Mouse (Mus musculus): ENCODE data around the gene Ptma. TPM values are rescaled to one million over a fixed set of nuclear protein-coding genes. Genes with fewer than 3 reads are reported as not detected.
A peak's percentile ranks its signal among the peaks of the same experiment; 100 is the strongest.

Gene Ptma
- polyA plus RNA-seq, 1 experiment: 915 TPM

DNA sequence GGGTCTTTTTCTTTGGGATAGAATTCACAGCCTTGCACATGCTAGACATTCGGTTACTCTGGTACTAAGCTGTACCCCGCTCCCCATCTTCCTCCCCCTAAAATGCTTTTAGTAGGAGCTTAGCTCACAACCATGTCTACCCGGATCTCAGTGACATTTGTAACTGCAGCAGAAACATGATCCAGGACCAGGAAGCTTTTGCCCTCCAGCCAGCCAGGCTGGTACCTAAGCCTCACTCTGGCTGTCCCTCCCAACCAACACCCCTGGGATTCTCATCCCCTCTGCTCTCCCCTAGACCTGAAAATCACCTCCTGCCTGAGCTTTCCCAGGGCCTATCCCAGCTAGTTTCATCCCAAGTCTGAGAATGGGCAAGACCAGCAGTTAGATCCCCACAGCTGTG is 32.7 kb upstream of the Ptma start:
- Histone ChIP-seq H3K4me3 (ENCODE audit: extremely low read depth, insufficient read depth, insufficient read length) (no peak overlapping the region), H3K4me1 (ENCODE audit: control insufficient read depth, insufficient read depth, insufficient read length) (peaks cover 44% of the 10 kb centered on the region), H3K27me3 (ENCODE audit: control insufficient read depth, insufficient read depth, low read length) (no peaks in the 10 kb centered on the region), H3K36me3 (ENCODE audit: control insufficient read depth, insufficient read depth, low read length) (no peaks in the 10 kb centered on the region), H3K27ac (ENCODE audit: insufficient read depth, low read length) (no peak overlapping the region)
- TF ChIP-seq POLR2A (IDR thresholded peaks at IDR 0.05; ENCODE audit: low read depth, low read length): no peak
- 91% methylated on average over 3 of the region's 3 CpGs for WGBS
- DNase-seq (ENCODE audit: low read depth in 1 of 2, low spot score in 2 of 2): no peak

DNA sequence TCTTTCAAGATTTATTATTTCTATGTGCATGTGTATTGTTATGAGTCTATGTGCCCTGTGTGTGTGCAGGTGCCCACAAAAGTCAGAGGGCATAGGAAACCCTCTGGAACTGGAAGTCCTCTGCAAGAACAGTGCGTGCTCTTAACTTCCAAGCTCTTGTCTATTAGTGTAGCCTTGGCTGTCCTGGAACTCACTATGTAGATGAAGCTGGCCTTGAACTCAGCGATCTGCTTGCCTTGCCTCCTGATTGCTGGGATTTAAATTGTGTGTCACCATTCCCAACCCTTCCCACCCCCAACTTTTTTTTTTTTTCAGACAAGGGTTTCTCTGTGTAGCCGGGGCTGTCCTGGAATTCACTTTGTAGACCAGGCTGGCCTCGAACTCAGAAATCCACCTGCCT is 30.2 kb upstream of the Ptma start:
- H3K4me3 ChIP-seq (ENCODE audit: extremely low read depth, insufficient read depth, insufficient read length): no peak overlapping the region
- no peak for DNase-seq (ENCODE audit: low read depth in 1 of 2, low spot score in 2 of 2)
- H3K4me1 ChIP-seq (ENCODE audit: control insufficient read depth, insufficient read depth, insufficient read length): peaks cover 44% of the 10 kb centered on the region
- 95% methylated on average over 4 of the region's 4 CpGs for WGBS
- H3K27ac ChIP-seq (ENCODE audit: insufficient read depth, low read length): no peak overlapping the region
- no peaks in the 10 kb centered on the region for H3K27me3 ChIP-seq (ENCODE audit: control insufficient read depth, insufficient read depth, low read length)
- TF ChIP-seq POLR2A (IDR thresholded peaks at IDR 0.05; ENCODE audit: low read depth, low read length) (no peak), CTCF (IDR thresholded peaks at IDR 0.05; ENCODE audit: extremely low read depth, insufficient read depth, insufficient read length, insufficient replicate concordance) (no peak)
- no peaks in the 10 kb centered on the region for H3K36me3 ChIP-seq (ENCODE audit: control insufficient read depth, insufficient read depth, low read length)

DNA sequence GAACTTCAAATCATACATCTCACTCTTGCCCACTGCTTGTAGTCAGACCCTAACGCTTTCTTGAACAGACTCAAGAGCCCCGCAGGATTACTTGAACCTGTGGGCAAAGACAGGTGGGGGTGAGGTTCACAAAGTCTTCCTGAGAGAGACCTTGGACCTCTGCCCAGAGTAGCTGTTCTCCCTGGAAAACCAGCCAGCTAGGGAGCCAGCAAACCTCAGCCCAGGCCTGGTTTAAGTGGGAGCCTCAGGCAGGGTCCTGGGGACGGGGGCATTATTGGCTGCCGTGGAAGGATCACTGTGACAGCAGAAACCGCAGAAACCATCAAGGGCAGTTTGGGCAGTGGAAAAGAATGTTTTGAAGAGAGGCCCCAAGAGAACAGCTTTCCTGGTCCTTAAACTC is 29.2 kb upstream of the Ptma start:
- 56% methylated on average over 5 of the region's 5 CpGs for WGBS
- H3K27ac ChIP-seq (ENCODE audit: insufficient read depth, low read length): peak overlapping the region; percentile 89
- no peak for TF ChIP-seq POLR2A (IDR thresholded peaks at IDR 0.05; ENCODE audit: low read depth, low read length)
- TF ChIP-seq CTCF (IDR thresholded peaks at IDR 0.05; ENCODE audit: extremely low read depth, insufficient read depth, insufficient read length, insufficient replicate concordance): no peak
- H3K4me1 ChIP-seq (ENCODE audit: control insufficient read depth, insufficient read depth, insufficient read length): peaks cover 34% of the 10 kb centered on the region; the same call in 1 of the 2 replicates
- H3K27me3 ChIP-seq (ENCODE audit: control insufficient read depth, insufficient read depth, low read length): no peaks in the 10 kb centered on the region
- no peak overlapping the region for H3K4me3 ChIP-seq (ENCODE audit: extremely low read depth, insufficient read depth, insufficient read length)
- DNase-seq (ENCODE audit: low read depth in 1 of 2, low spot score in 2 of 2): no peak
- H3K36me3 ChIP-seq (ENCODE audit: control insufficient read depth, insufficient read depth, low read length): no peaks in the 10 kb centered on the region

DNA sequence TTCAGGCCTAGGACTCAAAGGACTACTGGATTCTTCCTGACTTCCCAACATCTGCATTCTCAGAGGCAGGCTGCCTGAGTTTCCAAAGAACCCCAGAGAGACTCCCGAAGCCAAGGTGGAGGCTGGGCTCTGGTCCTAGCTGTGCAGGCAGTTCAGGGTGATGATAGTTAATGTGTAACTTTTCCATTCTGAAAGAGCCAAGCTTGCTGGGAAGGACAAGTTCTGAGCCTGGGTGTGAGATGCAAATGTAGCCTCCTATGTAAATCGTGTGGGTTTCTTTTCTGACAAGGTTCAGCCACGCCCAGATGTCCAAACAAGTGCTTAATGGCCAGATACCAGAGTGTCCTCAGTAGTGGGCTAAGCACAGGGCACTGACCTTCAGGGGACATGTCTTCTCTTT is 28.5 kb upstream of the Ptma start:
- Histone ChIP-seq H3K36me3 (ENCODE audit: control insufficient read depth, insufficient read depth, low read length) (no peaks in the 10 kb centered on the region), H3K27ac (ENCODE audit: insufficient read depth, low read length) (peak overlapping the region; percentile 89), H3K4me3 (ENCODE audit: extremely low read depth, insufficient read depth, insufficient read length) (no peak overlapping the region), H3K4me1 (ENCODE audit: control insufficient read depth, insufficient read depth, insufficient read length) (peaks cover 27% of the 10 kb centered on the region; the same call in 1 of the 2 replicates), H3K27me3 (ENCODE audit: control insufficient read depth, insufficient read depth, low read length) (no peaks in the 10 kb centered on the region)
- TF ChIP-seq POLR2A (IDR thresholded peaks at IDR 0.05; ENCODE audit: low read depth, low read length): peak; percentile 38; the same call in 1 of the 2 replicates
- TF ChIP-seq CTCF (IDR thresholded peaks at IDR 0.05; ENCODE audit: extremely low read depth, insufficient read depth, insufficient read length, insufficient replicate concordance): no peak
- peak in 1 of 2 experiments; percentile 53 for DNase-seq (ENCODE audit: low read depth in 1 of 2, low spot score in 2 of 2)
- WGBS: 27% methylated on average over 3 of the region's 3 CpGs

DNA sequence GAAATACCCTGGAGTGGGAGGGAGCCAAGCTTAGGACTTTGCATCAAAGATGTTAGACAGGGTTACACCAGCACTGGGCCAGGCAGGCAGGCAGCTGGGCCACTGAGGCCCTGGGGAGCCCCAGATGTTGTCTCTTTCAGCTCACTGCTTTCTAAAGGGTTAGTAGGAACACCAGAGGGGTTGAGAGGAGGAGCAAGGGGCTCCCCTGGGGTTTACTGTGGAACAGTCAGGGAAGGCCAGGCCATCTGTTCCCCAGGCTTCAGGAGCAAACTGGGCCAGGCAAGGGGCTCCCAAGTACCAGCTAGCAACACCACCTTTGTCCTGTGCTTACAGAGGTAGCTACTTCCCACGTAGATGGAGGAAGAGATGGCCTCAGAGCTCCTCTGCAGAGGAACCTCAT is 27.9 kb upstream of the Ptma start:
- Histone ChIP-seq H3K4me3 (ENCODE audit: extremely low read depth, insufficient read depth, insufficient read length) (no peak overlapping the region), H3K27ac (ENCODE audit: insufficient read depth, low read length) (peak overlapping the region; percentile 89), H3K27me3 (ENCODE audit: control insufficient read depth, insufficient read depth, low read length) (no peaks in the 10 kb centered on the region), H3K36me3 (ENCODE audit: control insufficient read depth, insufficient read depth, low read length) (no peaks in the 10 kb centered on the region), H3K4me1 (ENCODE audit: control insufficient read depth, insufficient read depth, insufficient read length) (peaks cover 30% of the 10 kb centered on the region; the same call in 1 of the 2 replicates)
- DNase-seq (ENCODE audit: low read depth in 1 of 2, low spot score in 2 of 2): no peak
- TF ChIP-seq POLR2A (IDR thresholded peaks at IDR 0.05; ENCODE audit: low read depth, low read length) (no peak), CTCF (IDR thresholded peaks at IDR 0.05; ENCODE audit: extremely low read depth, insufficient read depth, insufficient read length, insufficient replicate concordance) (no peak)
- WGBS: 45% methylated on average over 1 of the region's 1 CpGs

DNA sequence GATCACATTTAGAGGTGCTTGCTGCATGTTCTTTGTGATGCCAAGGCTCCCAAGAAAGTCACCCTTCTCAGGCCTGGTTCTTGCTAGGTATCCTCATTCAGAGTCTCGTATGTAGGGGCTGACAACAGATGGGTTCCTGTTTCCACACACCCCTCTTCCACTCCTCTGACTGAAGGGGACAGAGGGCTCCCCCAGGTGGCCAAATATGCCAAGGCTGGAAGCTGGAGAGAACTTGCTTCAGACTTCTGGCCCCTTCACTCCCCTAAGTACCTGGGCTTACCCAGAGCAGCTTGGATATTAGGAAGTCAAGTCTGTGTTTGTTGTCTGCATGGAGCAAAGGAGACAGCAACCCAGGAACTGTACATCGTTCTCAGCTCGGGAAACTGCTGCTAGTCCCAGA is 26.6 kb upstream of the Ptma start:
- Histone ChIP-seq H3K36me3 (ENCODE audit: control insufficient read depth, insufficient read depth, low read length) (no peaks in the 10 kb centered on the region), H3K4me3 (ENCODE audit: extremely low read depth, insufficient read depth, insufficient read length) (no peak overlapping the region), H3K27me3 (ENCODE audit: control insufficient read depth, insufficient read depth, low read length) (no peaks in the 10 kb centered on the region), H3K4me1 (ENCODE audit: control insufficient read depth, insufficient read depth, insufficient read length) (peaks cover 34% of the 10 kb centered on the region; the same call in 1 of the 2 replicates), H3K27ac (ENCODE audit: insufficient read depth, low read length) (peak overlapping the region; percentile 89)
- 26% methylated on average over 3 of the region's 3 CpGs for WGBS
- peak; percentile 89; the same call in 1 of the 2 replicates for TF ChIP-seq CTCF (IDR thresholded peaks at IDR 0.05; ENCODE audit: extremely low read depth, insufficient read depth, insufficient read length, insufficient replicate concordance)
- no peak for TF ChIP-seq POLR2A (IDR thresholded peaks at IDR 0.05; ENCODE audit: low read depth, low read length)
- DNase-seq (ENCODE audit: low read depth in 1 of 2, low spot score in 2 of 2): peak; percentile 70 to 89

DNA sequence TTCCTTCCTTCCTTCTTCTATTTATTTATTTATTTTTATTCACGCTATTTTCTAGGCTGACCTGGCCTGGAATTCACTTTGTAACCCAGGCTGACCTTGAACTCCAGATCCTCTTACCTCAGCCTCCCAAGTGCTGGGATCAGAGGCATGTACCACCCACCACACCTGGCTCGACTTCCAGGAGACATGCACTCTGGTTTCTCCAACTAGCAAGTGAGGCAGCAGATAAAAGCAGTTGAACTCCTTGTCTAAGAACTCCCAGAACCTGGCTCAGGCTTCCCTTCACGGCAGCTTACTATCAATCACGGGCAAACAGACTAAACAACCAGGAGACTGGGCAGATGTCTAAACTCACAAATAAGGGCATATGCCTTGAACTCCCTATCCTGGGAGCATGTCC is 25.8 kb upstream of the Ptma start:
- Histone ChIP-seq H3K27me3 (ENCODE audit: control insufficient read depth, insufficient read depth, low read length) (no peaks in the 10 kb centered on the region), H3K4me1 (ENCODE audit: control insufficient read depth, insufficient read depth, insufficient read length) (peaks cover 42% of the 10 kb centered on the region; the same call in 1 of the 2 replicates), H3K36me3 (ENCODE audit: control insufficient read depth, insufficient read depth, low read length) (no peaks in the 10 kb centered on the region), H3K27ac (ENCODE audit: insufficient read depth, low read length) (no peak overlapping the region), H3K4me3 (ENCODE audit: extremely low read depth, insufficient read depth, insufficient read length) (no peak overlapping the region)
- no peak for TF ChIP-seq POLR2A (IDR thresholded peaks at IDR 0.05; ENCODE audit: low read depth, low read length)
- TF ChIP-seq CTCF (IDR thresholded peaks at IDR 0.05; ENCODE audit: extremely low read depth, insufficient read depth, insufficient read length, insufficient replicate concordance): no peak
- no peak for DNase-seq (ENCODE audit: low read depth in 1 of 2, low spot score in 2 of 2)
- 67% methylated on average over 4 of the region's 4 CpGs for WGBS
